Mouse (Mus musculus): ENCODE results near the gene Plekhm1. TPM values are rescaled to one million over a fixed set of nuclear protein-coding genes. Genes with fewer than 3 reads are reported as not detected.

Plekhm1 gene
- polyA plus RNA-seq, 1 experiment from 2014 or later, result 8.9 TPM

DNA sequence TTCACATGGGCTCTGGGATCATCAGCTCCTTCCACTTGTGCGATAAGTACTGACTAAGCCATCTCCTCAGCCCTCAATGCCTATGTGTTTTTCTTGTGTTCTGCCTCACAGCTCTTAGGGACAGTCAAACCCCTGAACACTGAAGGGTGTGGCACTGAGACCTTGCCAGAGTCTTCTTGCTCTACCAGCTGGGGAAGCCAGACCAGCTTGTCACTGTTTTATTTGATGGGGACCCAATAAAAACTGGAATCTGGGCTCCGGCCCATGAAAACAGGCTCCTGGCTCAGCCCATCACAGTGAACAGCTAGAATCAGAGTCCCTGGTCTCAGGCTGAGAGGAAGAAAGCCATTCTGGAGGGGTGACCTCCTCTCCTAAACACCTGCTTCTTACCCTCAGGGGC, 75.3 kb downstream of the Plekhm1 start:
- Histone ChIP-seq H3K9me3 (ENCODE audit: control insufficient read depth, low read length) (no peaks in the 10 kb centered on the region), H3K4me3 (ENCODE audit: low read length) (no peak overlapping the region), H3K4me2 (replicated peaks; ENCODE audit: low read depth, low read length) (no peak overlapping the region), H3K4me1 (ENCODE audit: control insufficient read depth, insufficient read depth, low read length) (peaks cover 24% of the 10 kb centered on the region; the same call in 1 of the 2 replicates), H3K27ac (ENCODE audit: low read depth, low read length) (no peak overlapping the region), H3K27me3 (ENCODE audit: control insufficient read depth, insufficient read depth, low read length) (peaks cover 18% of the 10 kb centered on the region), H3K9ac (ENCODE audit: low read depth, low read length) (no peak overlapping the region), H3K36me3 (ENCODE audit: control insufficient read depth, insufficient read depth, low read length) (no peaks in the 10 kb centered on the region)
- 94% methylated on average over 2 of the region's 2 CpGs for WGBS
- no peak for ATAC-seq (ENCODE audit: low FRiP score, low TSS enrichment)

GRCm38 (mm10) chr11:103335561-103335960, 76.9 kb downstream of the Plekhm1 start:
- no peak for ATAC-seq (ENCODE audit: low FRiP score, low TSS enrichment)
- H3K27me3 ChIP-seq (ENCODE audit: control insufficient read depth, insufficient read depth, low read length), result peaks cover 18% of the 10 kb centered on the region

GRCm38 (mm10) chr11:103334925-103335324, 77.6 kb downstream of the Plekhm1 start:
- Histone ChIP-seq H3K27ac (ENCODE audit: low read depth, low read length) (no peak overlapping the region), H3K9ac (ENCODE audit: low read depth, low read length) (no peak overlapping the region), H3K9me3 (ENCODE audit: control insufficient read depth, low read length) (no peaks in the 10 kb centered on the region), H3K36me3 (ENCODE audit: control insufficient read depth, insufficient read depth, low read length) (no peaks in the 10 kb centered on the region), H3K4me2 (replicated peaks; ENCODE audit: low read depth, low read length) (no peak overlapping the region), H3K4me1 (ENCODE audit: control insufficient read depth, insufficient read depth, low read length) (peaks cover 14% of the 10 kb centered on the region; the same call in 1 of the 2 replicates), H3K27me3 (ENCODE audit: control insufficient read depth, insufficient read depth, low read length) (peaks cover 18% of the 10 kb centered on the region), H3K4me3 (ENCODE audit: low read length) (no peak overlapping the region)
- WGBS, result 80% methylated on average over 9 of the region's 9 CpGs
- ATAC-seq (ENCODE audit: low FRiP score, low TSS enrichment), result no peak

More at GRCm38 (mm10) chr11:103335561-103335960, 76.9 kb downstream of the Plekhm1 start:
- no peak overlapping the region for H3K4me3 ChIP-seq (ENCODE audit: low read length)
- no peak overlapping the region for H3K27ac ChIP-seq (ENCODE audit: low read depth, low read length)
- no peaks in the 10 kb centered on the region for H3K36me3 ChIP-seq (ENCODE audit: control insufficient read depth, insufficient read depth, low read length)
- H3K4me1 ChIP-seq (ENCODE audit: control insufficient read depth, insufficient read depth, low read length), result peaks cover 20% of the 10 kb centered on the region; the same call in 1 of the 2 replicates
- H3K4me2 ChIP-seq (replicated peaks; ENCODE audit: low read depth, low read length), result no peak overlapping the region
- H3K9ac ChIP-seq (ENCODE audit: low read depth, low read length), result no peak overlapping the region
- H3K9me3 ChIP-seq (ENCODE audit: control insufficient read depth, low read length), result no peaks in the 10 kb centered on the region
- WGBS, result 79% methylated on average over 5 of the region's 5 CpGs

DNA sequence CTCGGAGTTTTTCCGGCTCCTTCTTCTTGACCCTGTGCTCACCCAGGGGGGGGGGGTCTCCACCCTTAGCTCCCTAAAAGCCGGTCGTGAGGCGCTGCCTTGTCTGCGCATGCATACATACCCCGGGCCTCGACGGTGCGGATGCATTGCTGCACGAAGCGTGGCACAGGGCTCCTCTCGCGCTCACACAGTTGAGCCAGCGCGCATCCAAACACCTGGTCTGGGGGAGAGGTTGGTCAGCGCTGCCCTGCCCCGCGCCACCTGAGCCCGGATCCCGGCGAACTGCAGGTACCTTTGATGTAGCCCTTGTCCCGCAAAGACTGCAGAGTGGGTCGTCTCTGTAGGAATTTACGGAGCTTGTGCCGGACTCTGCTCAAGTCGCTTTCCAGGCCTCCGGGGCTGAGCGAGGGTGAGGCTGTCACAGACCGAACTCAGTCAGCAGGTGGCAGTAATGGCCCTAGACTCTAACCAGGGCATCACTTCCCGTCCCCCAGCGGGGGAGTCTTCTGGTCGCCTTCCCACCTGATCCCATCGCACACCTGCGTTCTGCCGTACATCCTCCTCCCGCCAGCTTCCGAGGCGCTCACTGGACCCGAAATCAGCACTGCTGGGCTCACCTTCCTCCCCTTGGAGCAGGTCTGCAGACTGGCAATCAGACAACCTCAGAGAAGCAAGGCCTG, 78.6 kb downstream of the Plekhm1 start:
- peaks cover 18% of the 10 kb centered on the region for H3K27me3 ChIP-seq (ENCODE audit: control insufficient read depth, insufficient read depth, low read length)
- 11% methylated on average over 40 of the region's 40 CpGs for WGBS
- H3K36me3 ChIP-seq (ENCODE audit: control insufficient read depth, insufficient read depth, low read length), result no peaks in the 10 kb centered on the region
- H3K4me3 ChIP-seq (ENCODE audit: low read length), result peak overlapping the region; percentile 16; the same call in 1 of the 2 replicates
- H3K27ac ChIP-seq (ENCODE audit: low read depth, low read length), result no peak overlapping the region
- no peaks in the 10 kb centered on the region for H3K9me3 ChIP-seq (ENCODE audit: control insufficient read depth, low read length)
- H3K4me1 ChIP-seq (ENCODE audit: control insufficient read depth, insufficient read depth, low read length), result peaks cover 4% of the 10 kb centered on the region; the same call in 1 of the 2 replicates
- peak; percentile 41; the same call in 1 of the 2 replicates for ATAC-seq (ENCODE audit: low FRiP score, low TSS enrichment)
- H3K4me2 ChIP-seq (replicated peaks; ENCODE audit: low read depth, low read length), result peak overlapping the region; percentile 35; the same call in 1 of the 2 replicates
- H3K9ac ChIP-seq (ENCODE audit: low read depth, low read length), result no peak overlapping the region

- Histone ChIP-seq H3K9me3 (ENCODE audit: control insufficient read depth, low read length) (no peaks in the 10 kb centered on the region), H3K27me3 (ENCODE audit: control insufficient read depth, insufficient read depth, low read length) (peaks cover 18% of the 10 kb centered on the region), H3K4me2 (replicated peaks; ENCODE audit: low read depth, low read length) (peak overlapping the region; percentile 35), H3K9ac (ENCODE audit: low read depth, low read length) (no peak overlapping the region), H3K4me3 (ENCODE audit: low read length) (peak overlapping the region; percentile 16), H3K36me3 (ENCODE audit: control insufficient read depth, insufficient read depth, low read length) (no peaks in the 10 kb centered on the region), H3K4me1 (ENCODE audit: control insufficient read depth, insufficient read depth, low read length) (peaks cover 3% of the 10 kb centered on the region; the same call in 1 of the 2 replicates), H3K27ac (ENCODE audit: low read depth, low read length) (no peak overlapping the region)
- WGBS, result 28% methylated on average over 34 of the region's 34 CpGs
- ATAC-seq (ENCODE audit: low FRiP score, low TSS enrichment), result peak; percentile 15; the same call in 1 of the 2 replicates
Observed at GRCm38 (mm10) chr11:103332890-103333651, 79.4 kb downstream of the Plekhm1 start.

DNA sequence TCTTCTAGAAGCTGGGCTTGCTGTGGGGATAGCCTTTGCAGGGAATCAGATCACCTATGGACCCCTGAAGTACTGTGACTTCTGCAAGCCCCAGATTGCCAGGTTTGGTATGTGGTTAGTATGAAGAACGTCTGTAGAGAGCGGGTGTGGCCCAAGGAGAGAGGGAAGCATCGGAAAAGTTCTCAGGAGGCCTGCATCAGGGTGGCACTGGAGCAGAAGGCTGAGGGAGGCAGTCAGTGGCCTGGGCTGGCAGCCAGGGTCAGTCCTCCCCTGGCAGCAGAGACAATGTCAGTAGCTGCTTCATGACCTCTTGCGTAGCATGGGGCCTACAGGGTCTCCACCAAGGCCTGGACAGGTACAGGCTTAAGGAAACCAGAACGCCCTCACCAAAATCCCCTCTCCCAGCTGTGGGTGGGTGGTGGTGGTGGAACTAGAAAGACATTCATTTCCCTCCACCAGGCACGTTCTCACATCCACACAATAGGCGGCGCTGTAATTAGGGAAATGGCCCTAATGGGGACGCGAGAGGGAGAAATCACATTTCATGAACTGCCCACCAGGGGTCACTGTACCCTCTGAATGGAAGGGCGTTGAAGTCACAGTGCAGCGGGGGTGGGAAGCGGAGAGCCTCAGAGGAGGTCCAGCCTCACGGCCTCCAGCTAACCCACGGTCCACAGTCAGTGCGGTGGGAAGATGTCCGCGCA, 80.1 kb downstream of the Plekhm1 start:
- Histone ChIP-seq H3K9me3 (ENCODE audit: control insufficient read depth, low read length) (no peaks in the 10 kb centered on the region), H3K27ac (ENCODE audit: low read depth, low read length) (no peak overlapping the region), H3K27me3 (ENCODE audit: control insufficient read depth, insufficient read depth, low read length) (peaks cover 18% of the 10 kb centered on the region), H3K4me3 (ENCODE audit: low read length) (peak overlapping the region; percentile 16), H3K4me2 (replicated peaks; ENCODE audit: low read depth, low read length) (peak overlapping the region; percentile 35), H3K4me1 (ENCODE audit: control insufficient read depth, insufficient read depth, low read length) (peaks cover 3% of the 10 kb centered on the region; the same call in 1 of the 2 replicates), H3K36me3 (ENCODE audit: control insufficient read depth, insufficient read depth, low read length) (no peaks in the 10 kb centered on the region), H3K9ac (ENCODE audit: low read depth, low read length) (no peak overlapping the region)
- WGBS, result 27% methylated on average over 18 of the region's 18 CpGs
- ATAC-seq (ENCODE audit: low FRiP score, low TSS enrichment), result peak; percentile 74

GRCm38 (mm10) chr11:103331502-103332185, 80.8 kb downstream of the Plekhm1 start:
- Histone ChIP-seq H3K4me1 (ENCODE audit: control insufficient read depth, insufficient read depth, low read length) (peaks cover 3% of the 10 kb centered on the region; the same call in 1 of the 2 replicates), H3K9me3 (ENCODE audit: control insufficient read depth, low read length) (no peaks in the 10 kb centered on the region), H3K9ac (ENCODE audit: low read depth, low read length) (no peak overlapping the region), H3K27ac (ENCODE audit: low read depth, low read length) (no peak overlapping the region), H3K4me3 (ENCODE audit: low read length) (no peak overlapping the region), H3K4me2 (replicated peaks; ENCODE audit: low read depth, low read length) (no peak overlapping the region), H3K27me3 (ENCODE audit: control insufficient read depth, insufficient read depth, low read length) (peaks cover 18% of the 10 kb centered on the region), H3K36me3 (ENCODE audit: control insufficient read depth, insufficient read depth, low read length) (no peaks in the 10 kb centered on the region)
- ATAC-seq (ENCODE audit: low FRiP score, low TSS enrichment), result no peak
- 90% methylated on average over 10 of the region's 10 CpGs for WGBS

DNA sequence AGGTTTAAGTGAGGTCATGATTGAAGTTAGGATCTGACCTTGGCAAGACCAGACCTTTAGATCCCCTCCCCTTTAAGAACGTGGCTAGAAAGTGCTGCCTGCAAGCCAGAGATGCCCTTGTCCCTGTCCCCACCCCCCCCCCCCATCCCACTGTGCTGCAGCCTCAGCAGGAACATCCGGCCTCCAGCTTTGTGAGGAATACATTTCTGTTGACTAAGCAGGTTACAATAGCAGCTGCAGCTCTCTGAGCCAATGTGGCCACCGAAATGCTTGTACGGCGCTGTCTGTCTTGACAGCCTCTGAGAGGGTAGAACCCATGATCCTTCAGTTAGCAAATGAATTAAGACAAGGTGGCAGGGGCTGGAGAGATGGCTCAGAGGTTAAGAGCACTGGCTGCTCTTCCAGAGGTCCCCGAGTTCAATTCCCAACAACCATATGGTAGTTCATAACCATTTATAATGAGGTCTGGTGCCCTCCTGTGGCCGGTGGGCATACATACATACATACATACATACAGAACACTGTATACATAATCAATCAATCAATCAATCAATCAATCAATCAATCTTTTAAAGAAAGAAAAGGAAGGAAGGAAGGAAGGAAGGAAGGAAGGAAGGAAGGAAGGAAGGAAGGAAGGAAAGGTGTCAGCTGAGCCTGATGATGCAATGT, 81.7 kb downstream of the Plekhm1 start:
- peaks cover 18% of the 10 kb centered on the region for H3K27me3 ChIP-seq (ENCODE audit: control insufficient read depth, insufficient read depth, low read length)
- 74% methylated on average over 7 of the region's 7 CpGs for WGBS
- H3K9me3 ChIP-seq (ENCODE audit: control insufficient read depth, low read length), result no peaks in the 10 kb centered on the region
- H3K36me3 ChIP-seq (ENCODE audit: control insufficient read depth, insufficient read depth, low read length), result no peaks in the 10 kb centered on the region
- H3K4me1 ChIP-seq (ENCODE audit: control insufficient read depth, insufficient read depth, low read length), result peaks cover 3% of the 10 kb centered on the region; the same call in 1 of the 2 replicates
- H3K9ac ChIP-seq (ENCODE audit: low read depth, low read length), result no peak overlapping the region
- H3K4me2 ChIP-seq (replicated peaks; ENCODE audit: low read depth, low read length), result no peak overlapping the region
- H3K4me3 ChIP-seq (ENCODE audit: low read length), result no peak overlapping the region
- ATAC-seq (ENCODE audit: low FRiP score, low TSS enrichment), result no peak
- H3K27ac ChIP-seq (ENCODE audit: low read depth, low read length), result no peak overlapping the region
